Mouse (Mus musculus) kidney, postnatal 10 days (tissue): ENCODE measurements around the gene Plxna2.
A peak's percentile ranks its signal among the peaks of the same experiment; 100 is the strongest.

Experiments used
- DNase-seq: peaks from one replicate; pipeline ENCODE4 v3.0.0; 2021; ENCODE audit warnings: mixed read lengths

Gene Plxna2

DNA sequence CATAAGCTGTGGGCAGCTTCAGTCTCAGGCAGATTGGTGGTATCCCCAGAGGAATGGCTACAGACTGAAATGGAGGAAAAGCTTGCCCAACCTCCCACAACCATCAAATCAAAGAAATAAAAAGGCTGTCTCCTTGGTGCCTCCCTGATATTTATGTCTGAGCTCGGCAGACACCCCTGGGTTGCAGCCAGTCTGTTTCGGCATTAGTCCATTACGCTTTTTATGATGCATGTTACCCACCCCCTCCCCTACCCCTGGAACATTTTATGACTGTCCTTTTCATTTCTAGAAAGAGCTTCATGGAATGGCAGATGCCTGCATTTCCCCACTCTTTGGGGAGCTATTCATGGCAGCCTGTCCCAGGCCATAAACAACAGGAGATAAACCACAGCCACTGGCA lies 47.7 kb downstream of the Plxna2 start:
- DNase-seq = no peak

GRCm38 (mm10) chr1:194671783-194672524 lies 53.9 kb downstream of the Plxna2 start:
- DNase-seq = no peak

DNA sequence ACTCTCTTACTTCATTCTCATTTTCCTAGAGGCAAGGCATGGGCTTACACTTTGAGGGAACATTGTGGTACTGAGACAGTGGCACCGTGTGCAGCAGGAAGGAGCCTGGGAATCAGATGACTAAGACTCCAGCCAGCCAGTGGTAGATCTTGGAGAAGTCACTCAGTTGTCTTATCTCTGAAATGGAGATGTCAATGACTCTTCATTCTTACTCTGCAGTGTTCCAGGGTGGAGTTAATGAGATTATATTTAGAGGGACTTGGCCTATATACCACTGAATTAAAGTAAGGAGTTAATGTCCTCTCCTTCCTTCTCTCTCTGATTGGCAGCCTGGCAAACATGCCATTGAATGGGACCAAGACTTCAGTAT lies 54.5 kb downstream of the Plxna2 start:
- DNase-seq = no peak

DNA sequence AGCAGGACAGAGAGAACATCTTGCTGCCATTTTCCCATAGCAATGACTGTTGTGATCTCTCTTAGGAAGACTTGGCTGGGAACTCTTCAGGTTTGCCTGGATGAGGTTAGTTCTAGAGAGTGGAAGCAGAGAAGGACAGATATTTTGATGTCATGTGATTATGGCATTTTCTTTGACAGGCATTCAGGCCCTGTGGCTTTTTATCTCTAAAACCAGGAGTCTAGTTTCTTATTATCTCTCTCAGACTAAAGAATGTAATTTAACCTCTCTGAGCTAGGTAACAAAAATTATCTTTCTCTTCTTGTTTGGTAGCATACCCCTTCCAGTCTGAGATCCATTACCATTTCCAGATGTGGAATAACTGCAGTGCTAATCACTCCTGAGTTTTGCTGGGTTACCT lies 55.2 kb downstream of the Plxna2 start:
- DNase-seq = no peak

DNA sequence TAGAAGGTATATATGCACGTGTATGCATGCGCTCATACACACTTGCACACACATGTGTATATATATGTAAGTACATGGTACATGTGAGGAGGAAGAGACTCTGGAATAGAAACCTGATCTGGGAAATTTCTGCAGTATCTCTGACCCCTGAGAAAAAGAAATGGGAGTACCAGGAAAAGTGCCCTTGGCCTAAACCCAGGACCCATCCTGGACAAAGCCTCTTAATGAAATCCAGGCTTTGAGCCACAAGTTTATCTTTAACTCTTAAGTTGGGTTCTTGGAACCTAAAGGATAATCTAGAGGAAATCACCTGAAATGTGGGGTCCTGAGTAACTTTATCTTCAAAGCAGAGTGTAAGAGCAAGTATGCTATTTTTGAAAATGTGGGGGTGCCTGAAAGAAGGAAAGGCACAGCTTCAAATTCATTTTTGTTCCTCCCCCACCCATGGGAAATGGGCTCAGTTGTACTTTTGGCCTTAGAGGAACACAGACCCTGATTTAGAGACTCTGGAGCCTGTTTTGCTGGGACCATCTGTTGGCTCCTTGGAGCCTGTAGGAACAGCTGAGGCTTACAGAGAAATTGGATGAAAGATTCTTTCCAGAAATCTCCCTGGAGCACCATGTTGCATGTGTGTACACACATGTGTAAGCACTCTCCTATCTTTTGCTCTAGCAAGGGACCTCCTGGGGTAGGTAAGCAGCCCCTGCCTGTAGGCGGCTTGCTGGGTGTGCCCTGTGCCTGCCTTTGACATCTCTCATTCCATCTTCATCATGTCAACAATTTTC lies 57.3 kb downstream of the Plxna2 start:
- peak; percentile 25 for DNase-seq

GRCm38 (mm10) chr1:194675891-194676200 lies 57.8 kb downstream of the Plxna2 start:
- no peak for DNase-seq

DNA sequence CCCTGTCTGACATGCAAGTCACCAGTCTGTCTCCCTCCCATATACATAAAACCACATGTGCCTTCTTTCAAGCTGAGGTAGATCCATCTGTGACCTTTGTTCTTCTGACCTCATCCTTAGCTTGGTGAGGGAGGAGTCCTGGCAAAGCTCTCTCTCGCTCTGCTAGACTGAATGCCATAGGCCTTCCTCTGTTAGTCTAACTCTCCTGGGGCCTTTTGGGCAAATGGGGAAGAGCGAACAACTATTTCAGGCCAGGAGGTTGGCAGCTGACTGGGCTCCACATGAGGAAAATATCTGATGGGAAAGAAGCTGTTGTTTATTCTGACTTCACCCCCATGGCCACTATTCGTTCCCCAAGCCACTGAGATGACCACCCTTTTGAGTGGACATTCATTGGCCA lies 59.9 kb downstream of the Plxna2 start:
- DNase-seq = peak; percentile 40

GRCm38 (mm10) chr1:194679147-194679546 lies 61.1 kb downstream of the Plxna2 start:
- DNase-seq = no peak

DNA sequence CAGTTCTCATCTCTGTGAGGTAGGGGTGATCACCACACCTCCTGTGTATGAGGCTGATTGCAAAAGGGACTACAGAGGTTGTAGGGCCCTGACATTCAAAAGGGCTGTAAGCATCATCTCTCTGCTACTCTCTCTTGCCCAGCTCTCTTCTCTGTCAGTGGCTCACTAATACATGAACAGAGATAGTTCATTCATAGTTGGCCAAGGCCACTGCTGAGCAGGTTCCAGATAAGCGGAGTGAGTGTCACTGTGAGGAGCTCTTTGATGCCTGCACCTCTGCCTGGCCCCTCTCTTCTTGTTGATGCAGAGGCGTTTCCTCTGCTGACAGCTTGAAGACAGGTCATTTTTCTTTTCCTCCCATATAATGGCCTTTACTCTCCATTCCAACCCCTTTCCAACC lies 62.1 kb downstream of the Plxna2 start:
- no peak for DNase-seq

- DNase-seq = no peak
Measured at GRCm38 (mm10) chr1:194682021-194682420, 64.0 kb downstream of the Plxna2 start.

DNA sequence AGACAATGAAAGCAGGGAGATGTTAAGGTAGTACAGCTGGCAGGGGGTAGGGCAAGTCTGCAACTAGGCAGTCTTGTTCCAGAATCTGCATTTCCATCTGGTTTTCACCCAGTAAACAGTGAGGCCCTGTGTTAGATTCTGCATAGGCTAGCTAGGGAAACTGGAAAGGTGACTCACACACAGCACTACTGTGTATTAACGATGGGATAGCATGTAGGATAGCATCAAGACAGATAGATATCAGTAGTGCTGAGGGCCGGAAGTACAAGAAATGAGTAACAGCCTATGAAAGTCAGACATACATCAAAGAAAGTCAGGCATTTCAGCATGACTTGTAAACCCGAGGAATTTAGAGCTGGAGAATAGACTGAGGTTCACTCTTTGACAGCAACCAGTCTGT lies 65.1 kb downstream of the Plxna2 start:
- no peak for DNase-seq

DNA sequence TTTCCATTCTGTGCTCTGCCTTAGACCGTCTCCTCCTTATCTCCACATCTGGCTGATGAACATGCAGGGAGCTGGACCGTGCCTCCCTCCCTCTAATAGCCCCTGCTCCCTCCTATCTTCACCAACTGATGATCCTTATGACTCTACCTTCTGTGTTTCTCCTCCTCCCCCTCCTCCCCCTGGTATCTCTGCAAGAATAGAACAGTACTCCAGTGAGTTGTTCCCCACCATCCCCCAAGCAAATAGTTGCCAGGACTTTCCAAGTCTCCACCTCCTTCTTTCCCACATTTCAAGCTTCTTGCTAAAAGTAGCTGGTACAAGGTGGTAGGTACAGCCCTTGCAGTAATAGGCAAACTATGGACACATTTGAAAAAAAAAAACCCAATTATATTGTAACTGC lies 67.9 kb downstream of the Plxna2 start:
- no peak for DNase-seq

- no peak for DNase-seq
Measured at GRCm38 (mm10) chr1:194687746-194688145, 69.7 kb downstream of the Plxna2 start.

- no peak for DNase-seq
Measured at GRCm38 (mm10) chr1:194688161-194688560, 70.1 kb downstream of the Plxna2 start.

DNA sequence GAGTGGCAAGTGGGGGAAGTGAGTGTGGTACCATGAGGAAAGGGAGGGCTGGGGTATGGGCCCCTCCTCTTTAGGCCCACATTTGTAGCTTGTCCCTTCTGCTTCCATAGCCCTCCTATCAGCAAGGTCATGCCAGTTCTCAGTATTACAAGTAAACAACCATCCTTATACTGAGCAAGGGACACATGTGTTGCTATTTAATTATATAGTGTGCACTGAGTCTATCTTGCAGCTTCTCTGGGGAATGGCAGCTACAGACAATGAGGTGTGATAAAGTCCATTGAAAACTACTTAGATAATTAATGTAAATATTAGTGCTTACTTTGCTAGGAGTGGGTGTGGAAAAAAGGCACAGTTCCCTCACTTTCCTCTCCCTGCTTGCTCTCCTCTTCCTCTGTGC lies 75.0 kb downstream of the Plxna2 start:
- no peak for DNase-seq

DNA sequence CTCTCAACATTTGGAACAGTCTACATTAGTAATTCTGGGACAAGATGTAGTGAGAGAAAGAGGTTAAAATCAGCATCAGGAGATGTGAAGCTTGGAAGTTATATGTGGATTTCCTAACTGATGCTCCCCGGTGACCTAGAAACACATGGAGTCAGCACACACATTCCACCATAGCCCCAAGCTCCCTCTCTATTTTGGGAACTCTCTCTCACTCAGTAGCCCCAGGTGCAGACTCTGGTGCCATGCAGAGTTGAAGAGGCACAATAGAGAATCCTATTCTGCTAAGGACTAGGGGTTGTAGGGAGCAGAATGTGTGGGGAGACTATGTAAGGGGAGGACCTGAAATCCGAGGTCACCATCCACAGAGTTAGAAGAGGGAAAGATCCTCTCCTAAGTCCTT lies 75.5 kb downstream of the Plxna2 start:
- DNase-seq = no peak

DNA sequence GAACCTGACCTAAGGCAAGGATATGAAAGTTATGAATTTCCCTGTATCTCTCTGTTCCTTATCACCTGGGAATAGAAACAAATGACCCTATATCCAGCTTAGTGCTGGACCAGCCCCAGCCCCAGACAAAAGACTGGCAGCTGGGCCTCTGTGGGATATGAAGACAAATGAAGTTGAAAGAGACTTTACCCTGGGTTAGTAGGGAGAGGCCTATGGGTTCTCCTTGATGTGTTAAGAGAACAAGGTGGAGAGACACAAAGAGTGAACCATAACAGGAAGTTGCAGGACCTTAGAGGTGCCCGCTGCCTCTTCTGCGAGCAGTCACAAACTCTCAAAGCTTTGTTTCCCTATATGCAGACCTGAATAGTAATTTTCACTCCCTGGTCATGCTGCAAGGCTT lies 76.8 kb downstream of the Plxna2 start:
- DNase-seq = no peak

GRCm38 (mm10) chr1:194697439-194697838 lies 79.4 kb downstream of the Plxna2 start:
- DNase-seq = peak; percentile 13

DNA sequence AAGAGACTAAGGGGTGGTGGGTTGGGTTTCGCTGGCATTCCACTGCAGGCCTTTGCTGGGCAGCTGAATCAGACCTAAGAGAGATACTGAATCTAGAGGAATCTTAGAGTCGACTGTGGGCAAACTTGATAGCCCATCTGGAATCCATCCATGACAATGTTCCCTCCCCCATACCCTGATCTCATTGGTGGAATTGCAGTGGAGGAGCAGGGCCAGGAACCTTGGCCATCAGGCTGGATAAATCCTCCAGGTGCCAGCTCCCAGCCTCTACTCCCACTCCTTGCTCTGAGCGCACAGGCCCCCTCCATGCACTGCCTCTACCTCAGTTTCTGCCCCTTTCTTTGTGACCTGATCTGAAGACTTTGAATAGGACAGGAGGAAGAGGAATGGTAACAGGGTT lies 81.3 kb downstream of the Plxna2 start:
- no peak for DNase-seq

DNA sequence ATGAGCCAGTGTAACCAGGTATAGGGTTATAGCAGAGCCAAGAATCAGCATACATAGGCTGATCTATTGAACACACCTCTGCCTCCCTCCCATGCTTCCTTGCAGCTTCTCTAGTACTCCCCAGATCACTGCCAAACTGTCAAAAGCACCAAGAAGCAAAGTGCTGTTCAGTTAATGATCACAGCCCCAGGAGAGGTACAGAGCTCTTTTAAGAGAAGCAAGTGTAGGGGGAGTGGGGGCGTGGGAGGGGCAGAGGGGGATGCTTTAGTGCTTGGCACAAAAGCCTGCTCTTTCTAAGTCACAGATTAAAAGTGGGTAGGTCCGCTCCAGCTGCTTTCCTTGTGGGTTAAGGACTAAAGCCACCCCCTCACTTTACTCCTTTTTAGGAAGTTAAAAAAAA lies 85.2 kb downstream of the Plxna2 start:
- peak; percentile 10 for DNase-seq

DNA sequence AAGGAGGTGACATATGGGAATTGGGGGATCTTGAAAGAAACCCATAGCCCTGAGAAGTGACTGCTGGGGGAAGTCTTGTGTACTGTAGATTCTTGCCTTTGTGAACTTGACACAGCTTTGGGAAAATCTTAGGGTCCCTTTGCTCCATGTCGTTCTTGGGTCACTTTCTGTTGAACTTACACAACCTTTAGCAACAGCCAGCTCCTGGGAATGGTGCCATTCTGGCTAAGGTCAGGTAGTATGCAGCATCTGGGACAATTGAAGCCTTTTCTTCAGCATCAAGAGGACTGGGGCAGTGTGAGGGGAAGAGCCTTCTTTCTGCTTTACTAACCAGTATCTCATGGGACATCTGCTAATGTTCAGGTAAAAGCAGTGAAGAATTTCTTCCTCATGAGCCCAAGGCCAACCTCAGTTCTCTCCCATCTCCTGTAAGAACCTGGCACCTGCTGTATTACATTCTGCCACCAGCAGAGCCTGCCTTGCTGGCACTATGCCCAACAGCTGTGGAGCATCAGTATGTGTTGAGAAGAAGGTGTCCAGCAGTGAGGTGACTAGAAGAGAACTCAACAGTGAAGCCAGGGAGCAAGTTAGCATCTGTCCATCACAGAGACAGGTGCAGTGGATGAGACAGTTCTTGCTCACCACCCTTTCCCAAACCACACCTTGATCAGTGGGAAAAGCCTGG lies 86.3 kb downstream of the Plxna2 start:
- DNase-seq = peak; percentile 30

GRCm38 (mm10) chr1:194706566-194706965 lies 88.5 kb downstream of the Plxna2 start:
- DNase-seq = no peak

DNA sequence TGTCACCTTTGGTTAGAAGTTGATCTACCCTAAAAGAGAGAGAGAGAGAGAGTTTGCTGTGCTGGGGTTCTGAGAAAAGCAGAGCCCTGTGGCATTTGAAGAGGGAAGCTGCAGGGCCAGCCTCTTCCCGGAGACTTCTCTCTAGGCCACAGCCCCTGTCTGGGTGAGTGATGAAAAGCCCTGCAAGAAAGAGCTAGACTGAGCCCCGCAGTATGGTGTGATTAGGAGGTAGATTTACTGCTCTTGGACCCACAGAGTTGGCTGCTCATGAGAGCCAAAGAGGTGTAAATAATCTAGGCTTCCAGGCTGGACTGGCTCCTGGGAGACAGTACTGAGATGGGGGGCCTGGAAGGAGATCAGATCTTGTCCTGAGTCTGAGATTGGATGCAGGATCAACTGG lies 94.4 kb downstream of the Plxna2 start:
- no peak for DNase-seq
